Mouse (Mus musculus) forebrain, postnatal 0 days (tissue): Measurements from ENCODE around the gene Mlc1. TPM values are rescaled to one million over a fixed set of nuclear protein-coding genes. Genes with fewer than 3 reads are reported as not detected.

ENCODE experiments used
- ATAC-seq: fragments of 200-750 bp; cut with Nextera tagmentation; 2 replicates; pipeline ENCODE4 v1.8.0; 2017; ENCODE audit warnings: mild to moderate bottlenecking, moderate library complexity
- DNase-seq: peaks from one replicate; pipeline ENCODE4 v3.0.0-alpha.2; 2015
- H3K27ac ChIP-seq: fragments of 300-500 bp; sonication (generic); 2 replicates; pipeline ENCODE4 v1.5.1; 2014; ENCODE audit warnings: low read depth, mild to moderate bottlenecking, antibody characterized with exemption, low read length, moderate library complexity, mixed read lengths
- H3K27me3 ChIP-seq: fragments of 300-500 bp; sonication (generic); 2 replicates; pipeline ENCODE4 v1.6.1; 2014; ENCODE audit warnings: mild to moderate bottlenecking, low read length, mixed read lengths; ENCODE audit not compliant: insufficient read depth
- H3K36me3 ChIP-seq: fragments of 300-500 bp; sonication (generic); 2 replicates; pipeline ENCODE4 v1.6.1; 2014; ENCODE audit warnings: mild to moderate bottlenecking, moderate library complexity; ENCODE audit not compliant: insufficient read depth
- H3K4me1 ChIP-seq: fragments of 300-500 bp; sonication (generic); 2 replicates; pipeline ENCODE4 v1.6.1; 2014; ENCODE audit warnings: antibody characterized with exemption; ENCODE audit not compliant: insufficient read depth
- H3K4me2 ChIP-seq: fragments of 300-500 bp; sonication (generic); 2 replicates; pipeline ENCODE4 v1.6.1; 2014; ENCODE audit warnings: low read depth, mild to moderate bottlenecking, moderate library complexity
- H3K4me3 ChIP-seq: fragments of 300-500 bp; sonication (generic); 2 replicates; pipeline ENCODE4 v1.5.1; 2014; ENCODE audit warnings: low read depth, low read length, mixed read lengths
- H3K9ac ChIP-seq: fragments of 300-500 bp; sonication (generic); 2 replicates; pipeline ENCODE4 v1.6.1; 2014; ENCODE audit warnings: mild to moderate bottlenecking
- H3K9me3 ChIP-seq: fragments of 300-500 bp; sonication (generic); 2 replicates; pipeline ENCODE4 v1.6.1; 2016; ENCODE audit warnings: low read length
- CTCF ChIP-seq: sonication (generic); IDR thresholded peaks from 2 replicates; pipeline ENCODE4 v1.5.1; 2016; ENCODE audit warnings: antibody characterized with exemption, control low read depth, low read depth
- WGBS: fragments of 180-500 bp; shearing (Covaris S2); extraction: QIAGEN DNeasy Blood & Tissue Kit; methylation state at CpG from one replicate; pipeline ENCODE4 v1.1.7; 2014; 5-methylcytosine and 5-hydroxymethylcytosine counted together
- polyA plus RNA-seq: library from polyadenylated mRNA; unstranded; fragments of >200 nt; fragmentation: Nextera tagmentation; extraction: Ambion mirVana; gene quantifications from 2 replicates; pipeline ENCODE4 v1.2.1, GENCODE M21; 2015
- total RNA-seq: library from RNA; depleted of rRNA; stranded (reverse); fragments of >200 nt; gene quantifications from 2 replicates; pipeline ENCODE4 v1.2.3, GENCODE M21; 2014

The Mlc1 gene
- total and polyA plus RNA-seq, 2 experiments from 2014 or later: 69.7 to 86.6 TPM

- DNase-seq: no peak
These were observed 21.6 kb upstream of the Mlc1 start for GRCm38 (mm10) chr15:89000367-89000766.

DNA sequence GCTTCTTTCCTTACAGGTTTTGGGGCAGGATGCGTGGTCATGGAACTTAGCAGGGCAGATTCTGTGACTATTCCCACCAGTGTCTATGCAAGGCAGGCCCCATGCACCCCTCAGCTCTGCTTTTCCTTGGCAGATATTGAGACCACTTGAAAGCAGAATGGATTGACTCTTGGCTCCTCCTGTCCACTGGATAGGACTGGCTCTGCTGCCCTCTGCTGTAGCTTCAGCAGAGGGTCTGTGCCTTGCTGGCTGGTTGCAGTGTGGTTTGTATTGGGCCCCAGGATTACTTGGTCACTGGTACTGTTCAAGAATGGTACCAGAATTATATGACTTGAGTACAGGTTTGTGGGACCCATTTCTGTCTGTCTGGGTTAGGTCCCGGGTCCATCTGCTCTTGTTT lies 20.3 kb upstream of the Mlc1 start:
- peak; percentile 65 for TF ChIP-seq CTCF
- Histone ChIP-seq H3K9ac (no peak overlapping the region), H3K27me3 (no peaks in the 10 kb centered on the region), H3K4me2 (no peak overlapping the region), H3K4me1 (no peaks in the 10 kb centered on the region), H3K4me3 (no peak overlapping the region), H3K27ac (no peak overlapping the region), H3K36me3 (no peaks in the 10 kb centered on the region), H3K9me3 (no peaks in the 10 kb centered on the region)
- ATAC-seq (peak; percentile 55), DNase-seq (peak; percentile 27)
- 85% methylated on average over 2 of the region's 2 CpGs for WGBS

More at GRCm38 (mm10) chr15:89000367-89000766, 21.6 kb upstream of the Mlc1 start:
- Histone ChIP-seq H3K4me3 (no peak overlapping the region), H3K9ac (no peak overlapping the region), H3K9me3 (no peaks in the 10 kb centered on the region), H3K4me2 (no peak overlapping the region), H3K27ac (no peak overlapping the region), H3K36me3 (no peaks in the 10 kb centered on the region), H3K27me3 (no peaks in the 10 kb centered on the region), H3K4me1 (no peaks in the 10 kb centered on the region)
- no peak for TF ChIP-seq CTCF
- no peak for ATAC-seq
- WGBS: 80% methylated on average over 2 of the region's 2 CpGs

DNA sequence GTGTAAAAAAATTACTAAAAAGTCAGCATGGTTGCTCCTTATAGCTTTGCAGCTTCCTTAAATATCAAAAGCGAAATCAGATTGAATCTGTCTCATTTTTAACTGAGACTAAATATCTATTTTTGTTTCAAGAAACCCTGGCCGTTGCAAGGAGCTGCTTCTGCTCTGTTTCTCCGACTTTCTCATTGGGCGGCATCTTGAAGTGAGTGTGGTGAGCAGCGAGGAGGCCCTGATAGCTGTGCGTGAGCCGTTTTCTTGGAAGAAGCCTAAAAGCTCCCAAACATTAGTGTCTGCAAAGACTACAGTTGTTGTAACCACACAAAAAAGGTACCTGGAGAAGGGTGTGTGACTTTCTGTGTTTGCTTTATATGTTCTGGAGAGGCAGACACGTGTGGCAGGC lies 19.8 kb upstream of the Mlc1 start:
- Histone ChIP-seq H3K36me3 (no peaks in the 10 kb centered on the region), H3K4me1 (no peaks in the 10 kb centered on the region), H3K4me2 (no peak overlapping the region), H3K9me3 (no peaks in the 10 kb centered on the region), H3K27ac (no peak overlapping the region), H3K27me3 (no peaks in the 10 kb centered on the region), H3K9ac (no peak overlapping the region), H3K4me3 (no peak overlapping the region)
- no peak for TF ChIP-seq CTCF
- ATAC-seq (no peak), DNase-seq (no peak)
- WGBS: 75% methylated on average over 8 of the region's 8 CpGs

DNA sequence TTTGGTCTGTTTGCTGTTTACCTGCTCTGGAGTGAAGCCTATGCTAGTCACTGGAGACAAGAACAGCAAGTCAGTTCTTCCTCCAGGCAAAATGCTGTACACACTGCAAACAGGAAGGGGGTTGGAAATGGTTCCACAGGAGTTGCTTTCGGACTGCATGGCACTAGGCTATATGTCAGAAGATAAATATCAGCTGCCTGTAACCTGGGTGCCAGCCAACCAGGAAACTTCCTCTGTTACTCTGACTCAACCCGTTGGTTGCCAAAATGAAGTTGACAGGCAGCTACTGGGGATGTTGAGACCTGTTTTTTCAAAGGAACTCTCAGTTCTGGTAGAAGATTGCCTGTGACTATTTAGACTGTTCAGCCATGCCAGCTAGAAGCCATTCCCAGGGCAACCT lies 10.4 kb upstream of the Mlc1 start:
- no peak for TF ChIP-seq CTCF
- Histone ChIP-seq H3K4me2 (no peak overlapping the region), H3K36me3 (no peaks in the 10 kb centered on the region), H3K9me3 (no peaks in the 10 kb centered on the region), H3K9ac (no peak overlapping the region), H3K27ac (no peak overlapping the region), H3K4me1 (no peaks in the 10 kb centered on the region), H3K27me3 (no peaks in the 10 kb centered on the region), H3K4me3 (no peak overlapping the region)
- WGBS: 68% methylated on average over 2 of the region's 2 CpGs
- ATAC-seq (no peak), DNase-seq (no peak)

DNA sequence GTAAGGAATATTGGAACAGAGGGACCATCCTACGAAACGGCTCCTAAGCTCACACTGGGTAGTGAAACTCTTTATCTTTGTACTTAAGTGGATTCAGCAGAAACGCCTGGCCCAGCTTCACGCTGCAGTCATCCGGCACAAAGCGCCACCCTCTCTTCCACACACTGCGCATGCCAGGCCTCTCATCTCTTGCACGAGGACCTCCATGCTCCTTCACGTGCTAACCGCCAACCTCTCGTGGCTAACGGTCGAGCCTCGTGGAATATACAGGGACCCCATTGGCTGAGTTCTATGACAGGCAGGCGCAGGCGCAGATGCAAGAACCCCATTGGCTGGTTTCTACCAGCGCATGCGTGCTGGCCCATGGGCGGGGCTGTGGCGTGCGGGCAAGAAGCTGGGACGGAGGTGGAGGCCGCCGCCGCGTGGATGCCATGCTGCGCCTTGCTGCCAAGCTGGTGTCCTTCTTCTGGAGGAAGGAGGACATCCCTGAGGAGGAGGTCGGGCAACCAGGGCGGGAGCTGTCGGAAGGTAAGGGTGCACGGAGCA lies 3.8 kb upstream of the Mlc1 start, which contains the start of gene Mov10l1:
TSS of gene Mov10l1 (plus strand) at position 376 of the 546 bp plus-strand sequence.
- DNase-seq: no peak
- TF ChIP-seq CTCF: no peak
- Histone ChIP-seq H3K4me1 (no peaks in the 10 kb centered on the region), H3K9me3 (no peaks in the 10 kb centered on the region), H3K27me3 (no peaks in the 10 kb centered on the region), H3K9ac (no peak within 1 kb of the TSS), H3K4me3 (no peak within 1 kb of the TSS), H3K4me2 (no peak within 1 kb of the TSS), H3K27ac (no peak within 1 kb of the TSS), H3K36me3 (no peaks in the 10 kb centered on the region)
- no peak for ATAC-seq
- 96% methylated on average over 31 of the region's 31 CpGs for WGBS

GRCm38 (mm10) chr15:88979138-88979446 lies 285 bp upstream of the Mlc1 start:
- Histone ChIP-seq H3K9me3 (no peaks in the 10 kb centered on the region), H3K4me3 (no peak overlapping the region), H3K27me3 (no peaks in the 10 kb centered on the region), H3K27ac (peak overlapping the region; percentile 41; the same call in 1 of the 2 replicates), H3K4me2 (no peak overlapping the region), H3K9ac (no peak overlapping the region), H3K36me3 (no peaks in the 10 kb centered on the region), H3K4me1 (no peaks in the 10 kb centered on the region)
- TF ChIP-seq CTCF: no peak
- 5% methylated on average over 3 of the region's 3 CpGs for WGBS
- DNase-seq (no peak), ATAC-seq (no peak)

- DNase-seq: no peak
- no peaks in the 10 kb centered on the region for H3K9me3 ChIP-seq
- no peak for TF ChIP-seq CTCF
- no peak for ATAC-seq
- H3K4me2 ChIP-seq: no peak overlapping the region
- H3K27me3 ChIP-seq: no peaks in the 10 kb centered on the region
- no peaks in the 10 kb centered on the region for H3K36me3 ChIP-seq
- H3K4me3 ChIP-seq: no peak overlapping the region
- H3K9ac ChIP-seq: no peak overlapping the region
- no peak overlapping the region for H3K27ac ChIP-seq
- no peaks in the 10 kb centered on the region for H3K4me1 ChIP-seq
- WGBS: 95% methylated on average over 4 of the region's 4 CpGs
These were observed 6.5 kb downstream of the Mlc1 start for GRCm38 (mm10) chr15:88972300-88972699.
